Mouse (Mus musculus) left cerebral cortex, adult 2 months (tissue): ENCODE measurements around the gene Cd200r3. TPM values are rescaled to one million over a fixed set of nuclear protein-coding genes. Genes with fewer than 3 reads are reported as not detected.

ENCODE experiments used
- DNase-seq, 2 experiments: peaks; one replicate each; pipeline ENCODE4 v3.0.0; 2021 to 2022; ENCODE audit warnings: low spot score in 2 of 2, mixed read lengths in 1 of 2; ENCODE audit errors: extremely low spot score in 1 of 2
- H3K27ac ChIP-seq: fragments of 200-600 bp; 2 replicates; pipeline ENCODE4 v1.8.1; 2022
- H3K4me3 ChIP-seq: fragments of 200-600 bp; 2 replicates; pipeline ENCODE4 v1.8.1; 2022
- CTCF ChIP-seq: fragments of 200-600 bp; IDR thresholded peaks from 2 replicates; pipeline ENCODE4 v1.8.1; 2022; ENCODE audit warnings: antibody characterized with exemption, mild to moderate bottlenecking, moderate library complexity
- intact Hi-C: fragments of 180-260 bp; cut with DNase I; formaldehyde crosslinking; loops from one replicate; pipeline ENCODE4 v1.15.1; 2025
- total RNA-seq, 2 experiments: library from RNA; stranded (reverse); gene quantifications; 2 replicates each; pipeline ENCODE4 v1.2.3; 2021

Cd200r3 gene
- total RNA-seq, 2 experiments from 2014 or later, result not detected

GRCm38 (mm10) chr16:45020669-45021309 lies 77.3 kb downstream of the Cd200r3 start:
- intact Hi-C loops, result loop anchor here (5.0 kb wide), 1 partner anchor 253 kb away; the partner anchor contains the start of gene Cd200r1
- Histone ChIP-seq H3K4me3 (no peak overlapping the region), H3K27ac (no peak overlapping the region)
- no peak for TF ChIP-seq CTCF
- no peak for DNase-seq

GRCm38 (mm10) chr16:45021443-45021842 lies 78.0 kb downstream of the Cd200r3 start:
- H3K4me3 ChIP-seq, result no peak overlapping the region
- intact Hi-C loops, result loop anchor here (5.0 kb wide), 1 partner anchor 254 kb away; the partner anchor contains the start of gene Cd200r1

GRCm38 (mm10) chr16:45023904-45024303 lies 80.4 kb downstream of the Cd200r3 start:
- TF ChIP-seq CTCF, result peak; percentile 60
- intact Hi-C loops, result loop anchor here (5.0 kb wide), 1 partner anchor 257 kb away; the partner anchor contains the start of gene Cd200r1

More at GRCm38 (mm10) chr16:45021443-45021842, 78.0 kb downstream of the Cd200r3 start:
- TF ChIP-seq CTCF, result no peak
- H3K27ac ChIP-seq, result no peak overlapping the region
- no peak for DNase-seq

GRCm38 (mm10) chr16:45025321-45025720 lies 81.8 kb downstream of the Cd200r3 start:
- intact Hi-C loops, result no loop called here
- no peak for DNase-seq
- no peak for TF ChIP-seq CTCF
- Histone ChIP-seq H3K27ac (no peak overlapping the region), H3K4me3 (no peak overlapping the region)

More at GRCm38 (mm10) chr16:45023904-45024303, 80.4 kb downstream of the Cd200r3 start:
- Histone ChIP-seq H3K27ac (no peak overlapping the region), H3K4me3 (no peak overlapping the region)
- DNase-seq, result peak; percentile 13 to 47

GRCm38 (mm10) chr16:45029080-45029479 lies 85.6 kb downstream of the Cd200r3 start:
- Histone ChIP-seq H3K27ac (no peak overlapping the region), H3K4me3 (no peak overlapping the region)
- DNase-seq, result no peak
- TF ChIP-seq CTCF, result no peak
- intact Hi-C loops, result no loop called here

- no peak for TF ChIP-seq CTCF
- Histone ChIP-seq H3K27ac (no peak overlapping the region), H3K4me3 (no peak overlapping the region)
- intact Hi-C loops, result no loop called here
- no peak for DNase-seq
Measured at GRCm38 (mm10) chr16:45029493-45029892, 86.0 kb downstream of the Cd200r3 start.

- no peak for TF ChIP-seq CTCF
- intact Hi-C loops, result no loop called here
- no peak overlapping the region for H3K4me3 ChIP-seq
- DNase-seq, result no peak
- H3K27ac ChIP-seq, result no peak overlapping the region
Measured at GRCm38 (mm10) chr16:45030127-45030526, 86.6 kb downstream of the Cd200r3 start.

GRCm38 (mm10) chr16:45030796-45031195 lies 87.3 kb downstream of the Cd200r3 start:
- no peak for TF ChIP-seq CTCF
- Histone ChIP-seq H3K27ac (no peak overlapping the region), H3K4me3 (no peak overlapping the region)
- intact Hi-C loops, result no loop called here
- DNase-seq, result no peak

Other genes with a start within 250 kb of the Cd200r3 start
- gene Nepro, start 219.4 kb upstream of the Cd200r3 start, total RNA-seq, result 1 to 10 TPM; 4.8 to 5.0 TPM
- gene Gtpbp8, start 197.3 kb upstream of the Cd200r3 start, total RNA-seq, result 10 to 100 TPM; 24.4 to 25.7 TPM
- gene Cd200r1, start 177.9 kb upstream of the Cd200r3 start, total RNA-seq, result 1 to 10 TPM; 1.0 to 1.1 TPM
- under 1 TPM; 0.23 to 0.32 TPM for gene Cd200r4, start 131.9 kb upstream of the Cd200r3 start, total RNA-seq
- not detected for gene Cd200r2, start 76.6 kb upstream of the Cd200r3 start, total RNA-seq
- gene Ccdc80, start 149.7 kb downstream of the Cd200r3 start, total RNA-seq, result 1 to 10 TPM; 5.1 to 5.7 TPM
- gene Slc35a5, start 215.0 kb downstream of the Cd200r3 start, total RNA-seq, result 10 to 100 TPM; 43.7 to 51.8 TPM
- gene Atg3, start 215.1 kb downstream of the Cd200r3 start, total RNA-seq, result 10 to 100 TPM; 42.0 to 47.0 TPM